Mouse (Mus musculus): ENCODE results near the gene Stox2.
"Not testable (repeated sequence)": the region's sequence is repeated elsewhere in the genome, so short reads cannot be mapped to it uniquely, and the experiment has no call there.

- TF ChIP-seq CTCF (IDR thresholded peaks at IDR 0.05; ENCODE audit: low read depth, low read length); GATA1 (IDR thresholded peaks at IDR 0.05; ENCODE audit: borderline replicate concordance, low read length): not testable (repeated sequence)
These were observed 3.0 kb upstream of the Stox2 start for GRCm38 (mm10) chr8:47449211-47449610.

Measured in G1E (cell line).